In genomic region chr5:17574413-17575182, GRCm38 (mm10) we compare ENCODE assay signal across 8 mouse cellular contexts. TPM values are rescaled to one million over a fixed set of nuclear protein-coding genes. Genes with fewer than 3 reads are reported as not detected.
A peak's percentile ranks its signal among the peaks of the same experiment; 100 is the strongest.
DNase-seq lines count a peak whose midpoint lies in the region; ATAC-seq and TF ChIP-seq lines count a peak whose summit lies in the region.

No protein-coding gene starts in this region.

- H3K36me3 ChIP-seq in spleen, adult 2 months (ENCODE audit: control insufficient read depth, insufficient read depth, low read length): no peaks in the 10 kb centered on the region
- no peaks in the 10 kb centered on the region for H3K36me3 ChIP-seq in forebrain, embryonic 10.5 days (replicated peaks)
- no peaks in the 10 kb centered on the region for H3K36me3 ChIP-seq in heart, embryonic 13.5 days
- H3K36me3 ChIP-seq in kidney, embryonic 16.5 days (ENCODE audit: insufficient read depth, low read length): no peaks in the 10 kb centered on the region
- H3K36me3 ChIP-seq in liver, embryonic 15.5 days (replicated peaks): no peaks in the 10 kb centered on the region
- no peaks in the 10 kb centered on the region for H3K36me3 ChIP-seq in neural tube, embryonic 12.5 days

- no peak overlapping the region for H3K27ac ChIP-seq in spleen, adult 2 months (ENCODE audit: insufficient read depth, low read length)
- H3K27ac ChIP-seq in forebrain, embryonic 10.5 days: peak overlapping the region; percentile 85
- H3K27ac ChIP-seq in heart, embryonic 13.5 days (replicated peaks): peak overlapping the region; percentile 74
- peak overlapping the region; percentile 93 for H3K27ac ChIP-seq in kidney, embryonic 16.5 days (ENCODE audit: low read length)
- H3K27ac ChIP-seq in liver, embryonic 15.5 days (replicated peaks): no peak overlapping the region
- no peak overlapping the region for H3K27ac ChIP-seq in neural tube, embryonic 12.5 days

- no peak for TF ChIP-seq POLR2A in spleen, adult 2 months (IDR thresholded peaks at IDR 0.05; ENCODE audit: low read depth, low read length)

- 5% methylated on average over 59 of the region's 59 CpGs for WGBS in spleen, adult 2 months
- under 1% methylated on average over 59 of the region's 59 CpGs for WGBS in forebrain, embryonic 10.5 days
- WGBS in heart, embryonic 13.5 days: under 1% methylated on average over 59 of the region's 59 CpGs
- WGBS in kidney, embryonic 16.5 days: under 1% methylated on average over 59 of the region's 59 CpGs
- 3% methylated on average over 59 of the region's 59 CpGs for WGBS in liver, embryonic 15.5 days (ENCODE audit: insufficient replicate concordance)
- WGBS in neural tube, embryonic 12.5 days: under 1% methylated on average over 59 of the region's 59 CpGs

- no peak for TF ChIP-seq CTCF in spleen, adult 2 months (IDR thresholded peaks at IDR 0.05; ENCODE audit: extremely low read depth, insufficient read depth, insufficient read length, insufficient replicate concordance)

- H3K4me1 ChIP-seq in spleen, adult 2 months (ENCODE audit: control insufficient read depth, insufficient read depth, insufficient read length): no peaks in the 10 kb centered on the region
- 0 out of 2 replicates have a peak, but pooled peaks cover 4% of the 10 kb centered on the region for H3K4me1 ChIP-seq in forebrain, embryonic 10.5 days
- 0 out of 2 replicates have a peak, but pooled peaks cover 3% of the 10 kb centered on the region for H3K4me1 ChIP-seq in heart, embryonic 13.5 days
- peaks cover 4% of the 10 kb centered on the region; the same call in 1 of the 2 replicates for H3K4me1 ChIP-seq in kidney, embryonic 16.5 days (ENCODE audit: insufficient read depth, low read length)
- no peaks in the 10 kb centered on the region for H3K4me1 ChIP-seq in liver, embryonic 15.5 days (replicated peaks)
- no peaks in the 10 kb centered on the region for H3K4me1 ChIP-seq in neural tube, embryonic 12.5 days

- H3K9ac ChIP-seq in heart, embryonic 13.5 days: peak overlapping the region; percentile 79
- peak overlapping the region; percentile 74 for H3K9ac ChIP-seq in kidney, embryonic 16.5 days (replicated peaks; ENCODE audit: low read length)
- no peak overlapping the region for H3K9ac ChIP-seq in liver, embryonic 15.5 days
- peak overlapping the region; percentile 64 for H3K9ac ChIP-seq in neural tube, embryonic 12.5 days

- DNase-seq in spleen, adult 2 months (ENCODE audit: low read depth in 1 of 2, low spot score in 2 of 2): no peak
- no peak for DNase-seq in spleen, adult 12 weeks (ENCODE audit: low spot score)
- peak; percentile 76 for DNase-seq in forebrain, embryonic 10.5 days (ENCODE audit: extremely low spot score, low spot score)
- peak; percentile 4 for DNase-seq in thymus, postnatal 36 days

- H3K4me3 ChIP-seq in spleen, adult 2 months (ENCODE audit: extremely low read depth, insufficient read depth, insufficient read length): peak overlapping the region; percentile 31; the same call in 1 of the 2 replicates
- peak overlapping the region; percentile 61 for H3K4me3 ChIP-seq in forebrain, embryonic 10.5 days
- peak overlapping the region; percentile 67 for H3K4me3 ChIP-seq in heart, embryonic 13.5 days
- H3K4me3 ChIP-seq in kidney, embryonic 16.5 days (ENCODE audit: low read length): peak overlapping the region; percentile 72
- H3K4me3 ChIP-seq in liver, embryonic 15.5 days (replicated peaks): peak overlapping the region; percentile 43
- H3K4me3 ChIP-seq in neural tube, embryonic 12.5 days: peak overlapping the region; percentile 58

- no peaks in the 10 kb centered on the region for H3K9me3 ChIP-seq in forebrain, embryonic 10.5 days
- H3K9me3 ChIP-seq in heart, embryonic 13.5 days: no peaks in the 10 kb centered on the region
- H3K9me3 ChIP-seq in kidney, embryonic 16.5 days (ENCODE audit: low read length): no peaks in the 10 kb centered on the region
- no peaks in the 10 kb centered on the region for H3K9me3 ChIP-seq in liver, embryonic 15.5 days (replicated peaks)
- no peaks in the 10 kb centered on the region for H3K9me3 ChIP-seq in neural tube, embryonic 12.5 days

- H3K27me3 ChIP-seq in spleen, adult 2 months (ENCODE audit: control insufficient read depth, insufficient read depth, low read length): peaks cover 2% of the 10 kb centered on the region
- peaks cover 22% of the 10 kb centered on the region for H3K27me3 ChIP-seq in forebrain, embryonic 10.5 days (ENCODE audit: poor library complexity, severe bottlenecking)
- no peaks in the 10 kb centered on the region for H3K27me3 ChIP-seq in heart, embryonic 13.5 days (replicated peaks)
- no peaks in the 10 kb centered on the region for H3K27me3 ChIP-seq in kidney, embryonic 16.5 days (ENCODE audit: insufficient read depth, low read length)
- H3K27me3 ChIP-seq in liver, embryonic 15.5 days: peaks cover 42% of the 10 kb centered on the region
- no peaks in the 10 kb centered on the region for H3K27me3 ChIP-seq in neural tube, embryonic 12.5 days (replicated peaks)

- peak overlapping the region; percentile 72 for H3K4me2 ChIP-seq in heart, embryonic 13.5 days
- peak overlapping the region; percentile 77 for H3K4me2 ChIP-seq in kidney, embryonic 16.5 days (replicated peaks; ENCODE audit: low read depth, low read length)
- peak overlapping the region; percentile 65 for H3K4me2 ChIP-seq in liver, embryonic 15.5 days
- peak overlapping the region; percentile 76 for H3K4me2 ChIP-seq in neural tube, embryonic 12.5 days (replicated peaks)

- peak; percentile 75 for ATAC-seq in heart, embryonic 13.5 days (ENCODE audit: extremely low read depth, insufficient number of reproducible peaks, low FRiP score, low TSS enrichment)
- peak; percentile 98 for ATAC-seq in kidney, embryonic 16.5 days (ENCODE audit: low FRiP score, low TSS enrichment)
- peak; percentile 40; the same call in 1 of the 2 replicates for ATAC-seq in liver, embryonic 15.5 days (ENCODE audit: insufficient read depth)
- peak; percentile 94 for ATAC-seq in neural tube, embryonic 12.5 days (ENCODE audit: low FRiP score, low read depth)

RNA-seq across cellular contexts. Expression of gene Sema3c, which starts 0.5 kb away (rescaled TPM):
- polyA plus RNA-seq in spleen, adult 2 months (2012; rRNA removed): 0.35 and 0.38 TPM in 2 replicates
- 5.8 and 6.7 TPM in 2 replicates for polyA plus RNA-seq in forebrain, embryonic 10.5 days (2016; fragmentation: Nextera tagmentation; extraction: Ambion mirVana)
- 12.8 TPM in 2 replicates for polyA plus RNA-seq in heart, embryonic 13.5 days (2015; fragmentation: Nextera tagmentation; extraction: Ambion mirVana)
- 92.4 and 99.1 TPM in 2 replicates for polyA plus RNA-seq in kidney, embryonic 16.5 days (2015; fragmentation: Nextera tagmentation; extraction: Ambion mirVana)
- 0.38 and 0.62 TPM in 2 replicates for polyA plus RNA-seq in liver, embryonic 15.5 days (2015; fragmentation: Nextera tagmentation; extraction: Ambion mirVana)
- 31.7 and 36.0 TPM in 2 replicates for polyA plus RNA-seq in neural tube, embryonic 12.5 days (2016; fragmentation: Nextera tagmentation; extraction: Ambion mirVana)

Comparison
In these comparisons a context has a peak if more than half of its experiments do, and no peak if none do; other contexts are left out.
1. DNase-seq: peak in forebrain, embryonic 10.5 days (single experiment) and thymus, postnatal 36 days (2 of 2); none in spleen, adult 2 months (0 of 2) and spleen, adult 12 weeks (single experiment).
2. H3K27ac ChIP-seq: peak in forebrain, embryonic 10.5 days (single experiment), heart, embryonic 13.5 days (single experiment) and kidney, embryonic 16.5 days (single experiment); none in spleen, adult 2 months (single experiment), liver, embryonic 15.5 days (single experiment) and neural tube, embryonic 12.5 days (single experiment).
3. ATAC-seq: peak in every context shown above with its lines; median percentile 98 in kidney, embryonic 16.5 days; 94 in neural tube, embryonic 12.5 days; 75 in heart, embryonic 13.5 days; 40 in liver, embryonic 15.5 days.
4. Peak in every context shown above with its lines, with median percentiles within 50 percentile points of each other: H3K4me3 ChIP-seq and H3K4me2 ChIP-seq.